Mouse (Mus musculus) embryonic facial prominence, embryonic 10.5 days (tissue): ENCODE measurements around the gene Kmt5b. TPM values are rescaled to one million over a fixed set of nuclear protein-coding genes. Genes with fewer than 3 reads are reported as not detected.

Experiments
- polyA plus RNA-seq: library from polyadenylated mRNA; unstranded; fragments of >200 nt; fragmentation: Nextera tagmentation; extraction: Ambion mirVana; gene quantifications from 2 replicates; pipeline ENCODE4 v1.2.1, GENCODE M21; 2016

The Kmt5b gene
- polyA plus RNA-seq, 1 experiment from 2014 or later = 31.2 TPM

Other genes with a start within 250 kb of the Kmt5b start
- 70.6 and 73.9 TPM in 2 replicates for gene Ppp6r3, start 191.7 kb upstream of the Kmt5b start, polyA plus RNA-seq
- gene Lrp5, start 80.9 kb upstream of the Kmt5b start, polyA plus RNA-seq = 5.5 and 5.6 TPM in 2 replicates
- gene 1810055G02Rik, start 59.1 kb upstream of the Kmt5b start, polyA plus RNA-seq = 46.4 and 46.5 TPM in 2 replicates
- gene Chka, start 84.4 kb downstream of the Kmt5b start, polyA plus RNA-seq = 50.0 and 51.8 TPM in 2 replicates
- 28.0 and 28.8 TPM in 2 replicates for gene Tcirg1, start 139.7 kb downstream of the Kmt5b start, polyA plus RNA-seq
- 250 and 258 TPM in 2 replicates for gene Ndufs8, start 145.4 kb downstream of the Kmt5b start, polyA plus RNA-seq
- 0.48 and 0.81 TPM in 2 replicates for gene Aldh3b1, start 162.4 kb downstream of the Kmt5b start, polyA plus RNA-seq
- gene Unc93b1, start 167.8 kb downstream of the Kmt5b start, polyA plus RNA-seq = 7.3 and 8.4 TPM in 2 replicates
- gene Aldh3b3, start 191.2 kb downstream of the Kmt5b start, polyA plus RNA-seq = not detected in 2 replicates
- gene Aldh3b2, start 204.9 kb downstream of the Kmt5b start, polyA plus RNA-seq = 1.1 and 1.2 TPM in 2 replicates
- gene Acy3, start 219.1 kb downstream of the Kmt5b start, polyA plus RNA-seq = 3.1 and 3.2 TPM in 2 replicates
- gene Tbx10, start 225.3 kb downstream of the Kmt5b start, polyA plus RNA-seq = 0.21 and 1.0 TPM in 2 replicates
- 30.6 and 31.6 TPM in 2 replicates for gene Nudt8, start 233.2 kb downstream of the Kmt5b start, polyA plus RNA-seq
- 4.5 and 4.6 TPM in 2 replicates for gene Gm49405, start 233.2 kb downstream of the Kmt5b start, polyA plus RNA-seq
- 4.7 and 5.7 TPM in 2 replicates for gene Doc2g, start 235.9 kb downstream of the Kmt5b start, polyA plus RNA-seq
- gene Ndufv1, start 245.4 kb downstream of the Kmt5b start, polyA plus RNA-seq = 211 and 217 TPM in 2 replicates